Mouse (Mus musculus): ENCODE measurements at regions not wholly inside any gene's neighbourhood (a gene's known extent, or its start where the extent isn't known, plus 50 kb on each side); places are given as distances from the start of the nearest gene placed in this dataset.

GRCm38 (mm10) chr7:68610499-68610898 lies 138.5 kb downstream of the Arrdc4 start:
- Histone ChIP-seq H3K27me3 (replicated peaks) (no peaks in the 10 kb centered on the region), H3K4me2 (no peak overlapping the region), H3K4me1 (replicated peaks) (0 out of 2 replicates have a peak, but pooled peaks cover 3% of the 10 kb centered on the region), H3K27ac (ENCODE audit: poor library complexity, severe bottlenecking) (no peak overlapping the region), H3K9me3 (replicated peaks) (no peaks in the 10 kb centered on the region), H3K4me3 (no peak overlapping the region), H3K9ac (no peak overlapping the region), H3K36me3 (no peaks in the 10 kb centered on the region)
- no peak for ATAC-seq (ENCODE audit: insufficient number of reproducible peaks, low FRiP score)
- 88% methylated on average over 4 of the region's 4 CpGs for WGBS

GRCm38 (mm10) chr7:68607170-68607569 lies 141.9 kb downstream of the Arrdc4 start:
- ATAC-seq (ENCODE audit: insufficient number of reproducible peaks, low FRiP score), result no peak
- no peak overlapping the region for H3K27ac ChIP-seq (ENCODE audit: poor library complexity, severe bottlenecking)
- H3K4me1 ChIP-seq (replicated peaks), result 0 out of 2 replicates have a peak, but pooled peaks cover 3% of the 10 kb centered on the region
- H3K4me3 ChIP-seq, result no peak overlapping the region
- no peak overlapping the region for H3K4me2 ChIP-seq
- no peaks in the 10 kb centered on the region for H3K9me3 ChIP-seq (replicated peaks)
- no peaks in the 10 kb centered on the region for H3K27me3 ChIP-seq (replicated peaks)
- no peaks in the 10 kb centered on the region for H3K36me3 ChIP-seq
- no peak overlapping the region for H3K9ac ChIP-seq
- WGBS, result 79% methylated on average over 4 of the region's 4 CpGs

GRCm38 (mm10) chr7:68606278-68606677 lies 142.8 kb downstream of the Arrdc4 start:
- no peak for ATAC-seq (ENCODE audit: insufficient number of reproducible peaks, low FRiP score)
- no peak overlapping the region for H3K4me2 ChIP-seq
- WGBS, result 66% methylated on average over 3 of the region's 3 CpGs

GRCm38 (mm10) chr7:68603711-68604110 lies 145.3 kb downstream of the Arrdc4 start:
- Histone ChIP-seq H3K27ac (ENCODE audit: poor library complexity, severe bottlenecking) (no peak overlapping the region), H3K9ac (no peak overlapping the region), H3K27me3 (replicated peaks) (no peaks in the 10 kb centered on the region), H3K4me1 (replicated peaks) (no peaks in the 10 kb centered on the region), H3K36me3 (no peaks in the 10 kb centered on the region), H3K4me2 (no peak overlapping the region), H3K4me3 (no peak overlapping the region), H3K9me3 (replicated peaks) (no peaks in the 10 kb centered on the region)
- WGBS, result 68% methylated on average over 2 of the region's 2 CpGs
- no peak for ATAC-seq (ENCODE audit: insufficient number of reproducible peaks, low FRiP score)

More at GRCm38 (mm10) chr7:68606278-68606677, 142.8 kb downstream of the Arrdc4 start:
- no peak overlapping the region for H3K27ac ChIP-seq (ENCODE audit: poor library complexity, severe bottlenecking)
- H3K9ac ChIP-seq, result no peak overlapping the region
- no peaks in the 10 kb centered on the region for H3K27me3 ChIP-seq (replicated peaks)
- no peak overlapping the region for H3K4me3 ChIP-seq
- H3K4me1 ChIP-seq (replicated peaks), result 0 out of 2 replicates have a peak, but pooled peaks cover 3% of the 10 kb centered on the region
- no peaks in the 10 kb centered on the region for H3K9me3 ChIP-seq (replicated peaks)
- no peaks in the 10 kb centered on the region for H3K36me3 ChIP-seq

- WGBS, result 68% methylated on average over 6 of the region's 6 CpGs
- no peak for ATAC-seq (ENCODE audit: insufficient number of reproducible peaks, low FRiP score)
- Histone ChIP-seq H3K27me3 (replicated peaks) (no peaks in the 10 kb centered on the region), H3K27ac (ENCODE audit: poor library complexity, severe bottlenecking) (no peak overlapping the region), H3K4me2 (no peak overlapping the region), H3K9me3 (replicated peaks) (no peaks in the 10 kb centered on the region), H3K36me3 (no peaks in the 10 kb centered on the region), H3K9ac (no peak overlapping the region), H3K4me3 (no peak overlapping the region), H3K4me1 (replicated peaks) (no peaks in the 10 kb centered on the region)
Observed at GRCm38 (mm10) chr7:68602003-68602402, 147.0 kb downstream of the Arrdc4 start.

GRCm38 (mm10) chr7:68594017-68594386 lies 155.0 kb downstream of the Arrdc4 start:
- ATAC-seq (ENCODE audit: insufficient number of reproducible peaks, low FRiP score), result no peak
- H3K36me3 ChIP-seq, result no peaks in the 10 kb centered on the region
- no peaks in the 10 kb centered on the region for H3K4me1 ChIP-seq (replicated peaks)
- H3K9ac ChIP-seq, result no peak overlapping the region
- no peak overlapping the region for H3K27ac ChIP-seq (ENCODE audit: poor library complexity, severe bottlenecking)
- no peaks in the 10 kb centered on the region for H3K9me3 ChIP-seq (replicated peaks)
- no peaks in the 10 kb centered on the region for H3K27me3 ChIP-seq (replicated peaks)
- 63% methylated on average over 4 of the region's 4 CpGs for WGBS
- no peak overlapping the region for H3K4me3 ChIP-seq
- no peak overlapping the region for H3K4me2 ChIP-seq

GRCm38 (mm10) chr7:68593344-68594016 lies 155.6 kb downstream of the Arrdc4 start:
- no peak overlapping the region for H3K4me3 ChIP-seq
- no peaks in the 10 kb centered on the region for H3K36me3 ChIP-seq
- no peak overlapping the region for H3K9ac ChIP-seq
- WGBS, result 62% methylated on average over 15 of the region's 15 CpGs
- ATAC-seq (ENCODE audit: insufficient number of reproducible peaks, low FRiP score), result no peak
- H3K9me3 ChIP-seq (replicated peaks), result no peaks in the 10 kb centered on the region
- H3K4me1 ChIP-seq (replicated peaks), result no peaks in the 10 kb centered on the region
- no peak overlapping the region for H3K4me2 ChIP-seq
- H3K27ac ChIP-seq (ENCODE audit: poor library complexity, severe bottlenecking), result no peak overlapping the region
- H3K27me3 ChIP-seq (replicated peaks), result no peaks in the 10 kb centered on the region

GRCm38 (mm10) chr7:68582540-68583325 lies 166.3 kb downstream of the Arrdc4 start:
- H3K4me2 ChIP-seq, result no peak overlapping the region
- no peak overlapping the region for H3K27ac ChIP-seq (ENCODE audit: poor library complexity, severe bottlenecking)
- no peaks in the 10 kb centered on the region for H3K9me3 ChIP-seq (replicated peaks)
- H3K36me3 ChIP-seq, result no peaks in the 10 kb centered on the region
- no peak for ATAC-seq (ENCODE audit: insufficient number of reproducible peaks, low FRiP score)
- no peaks in the 10 kb centered on the region for H3K4me1 ChIP-seq (replicated peaks)
- H3K4me3 ChIP-seq, result no peak overlapping the region
- 84% methylated on average over 13 of the region's 13 CpGs for WGBS
- H3K9ac ChIP-seq, result no peak overlapping the region
- peaks cover 15% of the 10 kb centered on the region for H3K27me3 ChIP-seq (replicated peaks)

GRCm38 (mm10) chr7:68580650-68581049 lies 168.4 kb downstream of the Arrdc4 start:
- no peak for ATAC-seq (ENCODE audit: insufficient number of reproducible peaks, low FRiP score)
- Histone ChIP-seq H3K9ac (no peak overlapping the region), H3K4me1 (replicated peaks) (no peaks in the 10 kb centered on the region), H3K27me3 (replicated peaks) (peaks cover 17% of the 10 kb centered on the region), H3K36me3 (no peaks in the 10 kb centered on the region), H3K4me2 (no peak overlapping the region), H3K4me3 (no peak overlapping the region), H3K9me3 (replicated peaks) (no peaks in the 10 kb centered on the region), H3K27ac (ENCODE audit: poor library complexity, severe bottlenecking) (no peak overlapping the region)
- WGBS, result 35% methylated on average over 4 of the region's 4 CpGs

- no peak overlapping the region for H3K27ac ChIP-seq (ENCODE audit: poor library complexity, severe bottlenecking)
- peak overlapping the region; percentile 40 for H3K4me2 ChIP-seq
- H3K4me3 ChIP-seq, result no peak overlapping the region
- H3K9me3 ChIP-seq (replicated peaks), result no peaks in the 10 kb centered on the region
- no peaks in the 10 kb centered on the region for H3K4me1 ChIP-seq (replicated peaks)
- no peak for ATAC-seq (ENCODE audit: insufficient number of reproducible peaks, low FRiP score)
- no peak overlapping the region for H3K9ac ChIP-seq
- peaks cover 17% of the 10 kb centered on the region for H3K27me3 ChIP-seq (replicated peaks)
- WGBS, result 13% methylated on average over 10 of the region's 10 CpGs
- H3K36me3 ChIP-seq, result no peaks in the 10 kb centered on the region
Observed at GRCm38 (mm10) chr7:68579666-68580065, 169.4 kb downstream of the Arrdc4 start.

GRCm38 (mm10) chr7:68579216-68579615 lies 169.8 kb downstream of the Arrdc4 start:
- no peak overlapping the region for H3K4me3 ChIP-seq
- no peak overlapping the region for H3K9ac ChIP-seq
- no peaks in the 10 kb centered on the region for H3K36me3 ChIP-seq
- H3K27me3 ChIP-seq (replicated peaks), result peaks cover 17% of the 10 kb centered on the region
- H3K9me3 ChIP-seq (replicated peaks), result no peaks in the 10 kb centered on the region
- WGBS, result 40% methylated on average over 8 of the region's 8 CpGs
- H3K27ac ChIP-seq (ENCODE audit: poor library complexity, severe bottlenecking), result no peak overlapping the region
- no peak overlapping the region for H3K4me2 ChIP-seq
- ATAC-seq (ENCODE audit: insufficient number of reproducible peaks, low FRiP score), result no peak
- H3K4me1 ChIP-seq (replicated peaks), result no peaks in the 10 kb centered on the region

Measured in heart, embryonic 12.5 days (tissue).